Mouse (Mus musculus): Measurements from ENCODE around the gene Zrsr2.

Gene Zrsr2

DNA sequence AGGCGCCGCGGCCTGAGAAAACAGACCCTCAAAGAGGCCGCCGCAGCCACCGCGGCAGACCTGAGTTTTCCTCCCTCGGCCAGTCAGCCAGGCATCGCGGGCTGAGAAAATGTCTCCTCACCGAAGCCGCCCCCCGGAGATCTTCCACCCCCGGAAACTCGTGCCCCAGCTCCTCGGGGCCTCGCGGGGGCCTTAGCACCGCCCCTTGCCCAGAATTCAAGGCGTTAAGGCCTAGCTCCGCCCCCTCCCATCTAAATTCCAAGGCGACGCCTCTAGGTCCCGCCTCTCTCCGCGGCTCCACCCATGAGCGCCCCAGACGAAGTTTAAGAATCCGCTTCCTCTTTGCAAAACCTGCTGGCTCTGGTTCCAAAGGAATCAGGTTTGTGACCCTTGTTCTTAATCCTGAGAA lies at the start of gene Zrsr2:
Gene Zrsr2, minus strand, starts transcription at position 195 of the 409 bp plus-strand sequence.
- DNase-seq (ENCODE audit: low read depth, low spot score), result peak; percentile 95

DNA sequence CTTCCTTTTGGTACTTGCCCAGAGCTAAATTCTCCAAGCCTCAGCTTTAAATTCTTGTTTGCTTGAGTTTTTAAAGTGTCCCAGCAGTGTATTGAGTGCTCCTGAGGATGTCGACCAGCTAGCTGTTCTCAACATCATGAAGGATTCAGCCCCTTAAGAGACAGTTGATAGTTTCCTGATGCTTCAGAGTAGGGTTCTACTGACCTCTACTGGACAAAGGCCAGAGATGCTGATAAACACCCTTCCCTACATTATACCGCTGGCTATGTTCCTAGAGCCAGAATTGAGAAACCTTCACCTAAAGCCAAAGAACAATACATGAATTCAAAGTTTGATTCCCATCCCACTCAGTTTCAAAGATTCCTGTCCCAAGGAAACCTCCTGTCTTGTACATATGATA lies 46.3 kb upstream of the Zrsr2 start:
- peak; percentile 63 for DNase-seq (ENCODE audit: low read depth, low spot score)

DNA sequence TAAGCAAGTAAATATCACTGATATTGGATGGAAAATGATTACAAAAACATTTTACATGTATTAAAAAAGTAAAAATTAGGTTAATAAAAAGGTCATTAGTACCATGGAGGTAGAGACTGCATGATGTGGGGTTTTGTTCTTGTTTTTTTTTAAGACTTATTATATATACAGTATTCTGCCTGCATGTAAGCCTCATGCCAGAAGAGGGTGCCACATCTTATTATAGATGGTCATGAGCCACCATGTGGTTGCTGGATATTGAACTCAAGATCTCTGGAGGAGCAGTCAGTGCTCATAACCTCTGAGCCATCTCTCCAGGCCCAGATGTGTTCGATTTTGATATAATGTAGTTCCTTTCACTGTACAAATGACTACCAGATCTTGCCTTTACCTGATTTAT lies 41.4 kb upstream of the Zrsr2 start:
- DNase-seq (ENCODE audit: low read depth, low spot score), result peak; percentile 37

DNA sequence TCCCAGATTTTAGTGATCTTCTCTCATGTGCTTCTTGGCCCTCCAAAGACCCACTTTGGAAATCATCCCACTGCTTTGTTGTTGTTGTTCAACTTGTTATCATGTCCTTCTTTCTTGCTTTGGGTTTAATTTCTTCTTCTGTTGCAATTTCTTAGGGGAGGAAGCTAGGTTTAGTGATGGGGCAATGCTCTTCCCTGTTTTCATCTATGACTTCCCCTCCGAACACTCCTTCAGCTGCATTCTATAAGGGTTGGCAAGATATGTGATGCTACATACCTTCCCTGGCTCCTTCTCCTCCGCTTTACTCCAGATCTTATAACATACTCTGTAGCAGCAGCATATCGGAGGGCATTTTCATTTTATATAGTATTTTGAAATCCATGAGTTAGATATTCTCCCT lies 38.3 kb upstream of the Zrsr2 start:
- no peak for DNase-seq (ENCODE audit: low read depth, low spot score)

DNA sequence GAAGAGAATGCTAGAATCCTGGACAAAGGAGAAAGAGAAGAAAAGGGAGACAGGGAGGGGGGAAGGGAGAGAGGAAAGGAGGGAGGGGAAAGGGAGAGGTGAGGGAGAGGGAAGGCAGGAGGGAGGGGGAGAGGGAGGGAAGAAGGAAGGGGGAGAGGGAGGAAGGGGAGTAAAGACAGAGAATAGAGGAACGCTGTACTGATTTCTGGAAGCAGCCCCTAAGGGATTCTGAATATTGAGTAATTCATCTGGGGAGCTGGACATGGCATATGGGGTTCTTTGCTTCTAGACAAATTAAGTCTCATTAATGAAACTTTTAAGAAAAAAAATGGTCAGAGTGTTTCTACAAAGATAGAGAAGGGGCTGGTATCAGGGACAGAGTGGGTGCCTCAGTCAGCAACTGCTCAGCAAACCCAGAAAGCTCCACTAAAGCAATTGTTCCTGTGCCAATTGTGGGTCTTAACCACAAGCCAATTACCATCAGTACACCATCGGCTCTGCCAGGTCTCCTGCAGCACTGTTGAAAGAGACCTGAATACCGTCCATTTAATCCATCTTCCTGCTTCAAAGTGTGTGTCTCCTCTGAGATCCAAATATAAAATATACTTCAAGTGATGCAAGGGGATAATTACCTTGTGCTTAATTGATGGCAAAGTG lies 29.4 kb upstream of the Zrsr2 start:
- no peak for DNase-seq (ENCODE audit: low read depth, low spot score)

DNA sequence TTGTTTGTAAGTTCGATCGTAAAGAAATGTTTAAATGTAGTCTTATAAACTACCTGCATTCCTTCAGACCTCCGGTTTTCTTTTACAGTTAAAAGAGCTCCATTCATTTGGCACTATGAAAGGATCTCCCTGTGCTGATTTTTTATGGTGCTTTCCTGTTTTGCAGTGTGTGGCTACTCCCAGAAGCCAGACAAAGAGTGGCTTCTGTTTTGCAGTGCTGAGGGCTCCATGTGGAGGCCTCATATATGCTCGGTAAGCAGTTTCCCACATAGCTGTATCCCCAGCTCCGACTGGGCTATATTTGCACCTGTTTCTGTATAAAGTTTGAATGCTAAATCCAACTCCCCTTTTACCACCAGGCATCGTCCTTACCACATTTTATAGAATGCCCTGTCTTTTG lies 23.7 kb upstream of the Zrsr2 start:
- no peak for DNase-seq (ENCODE audit: low read depth, low spot score)

DNA sequence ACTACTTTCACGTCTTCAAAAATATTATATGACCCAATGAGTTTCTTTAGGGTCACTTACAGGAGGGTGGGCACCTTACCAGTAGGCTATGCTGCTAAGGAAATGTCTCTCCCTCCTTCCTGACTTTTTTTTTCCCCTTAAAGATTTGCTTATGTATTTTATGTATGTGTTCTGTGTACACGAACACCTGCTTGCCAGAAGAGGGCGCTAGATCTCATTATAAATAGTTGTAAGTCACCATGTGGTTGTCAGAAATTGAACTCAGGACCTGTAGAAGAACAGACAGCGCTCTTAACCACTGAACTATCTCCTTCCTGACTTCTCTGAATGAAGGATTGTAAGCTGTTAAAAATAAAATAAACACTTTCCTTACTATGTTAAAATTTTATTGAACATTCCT lies 23.0 kb upstream of the Zrsr2 start:
- DNase-seq (ENCODE audit: low read depth, low spot score), result peak; percentile 16

DNA sequence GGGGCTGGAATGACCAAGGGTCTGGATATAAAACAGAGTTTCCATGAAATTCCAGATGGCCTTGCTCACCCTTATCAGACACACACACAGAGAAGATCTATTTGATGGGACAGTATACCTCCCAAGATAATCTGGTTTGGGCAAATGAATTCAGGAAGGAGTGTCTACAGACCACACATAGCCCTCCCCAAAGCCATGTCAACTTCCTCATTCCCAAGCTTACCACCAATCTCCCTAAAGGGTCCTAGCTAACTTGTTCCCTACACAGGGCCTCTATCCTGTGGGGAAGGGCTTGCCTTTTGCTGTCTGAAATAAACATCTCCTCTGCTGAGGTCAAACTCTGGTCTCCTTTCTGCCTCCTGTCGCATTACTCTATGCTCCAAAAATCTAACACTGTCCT lies 22.6 kb upstream of the Zrsr2 start:
- no peak for DNase-seq (ENCODE audit: low read depth, low spot score)

DNA sequence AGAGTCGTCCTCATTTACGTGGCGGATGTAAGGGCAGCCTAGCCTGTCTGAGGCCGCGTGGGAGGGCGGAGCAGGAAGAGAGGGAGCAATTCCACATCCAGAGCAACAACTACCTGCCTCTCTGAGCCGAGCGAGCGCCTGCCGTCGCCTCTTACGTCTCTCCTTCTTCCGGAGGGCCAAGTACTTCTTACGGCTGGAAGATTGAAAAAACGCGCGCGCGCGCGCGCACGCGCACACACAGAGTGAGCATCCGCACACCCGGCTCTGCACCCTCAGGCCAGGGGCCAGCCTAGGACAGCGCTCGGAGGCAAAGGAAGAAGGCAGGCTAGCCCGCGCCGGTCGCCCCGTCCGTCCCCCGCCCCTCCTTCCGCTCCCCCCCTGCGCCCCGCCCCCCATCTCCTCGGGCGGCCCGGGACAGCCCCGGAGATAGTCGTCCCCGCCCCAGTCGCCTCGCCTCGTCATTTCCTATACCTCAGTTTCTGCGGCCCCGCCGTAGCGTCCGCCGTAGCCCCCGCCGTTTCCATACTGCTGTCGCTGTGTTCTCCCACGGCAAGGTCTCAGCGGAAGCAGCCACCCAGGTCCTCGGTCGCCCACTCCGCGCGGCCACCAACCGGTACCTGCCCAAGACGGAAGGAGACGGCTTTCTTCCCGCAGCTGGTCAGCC lies 526 bp downstream of the Zrsr2 start:
- peak; percentile 89 for DNase-seq (ENCODE audit: low read depth, low spot score)

DNA sequence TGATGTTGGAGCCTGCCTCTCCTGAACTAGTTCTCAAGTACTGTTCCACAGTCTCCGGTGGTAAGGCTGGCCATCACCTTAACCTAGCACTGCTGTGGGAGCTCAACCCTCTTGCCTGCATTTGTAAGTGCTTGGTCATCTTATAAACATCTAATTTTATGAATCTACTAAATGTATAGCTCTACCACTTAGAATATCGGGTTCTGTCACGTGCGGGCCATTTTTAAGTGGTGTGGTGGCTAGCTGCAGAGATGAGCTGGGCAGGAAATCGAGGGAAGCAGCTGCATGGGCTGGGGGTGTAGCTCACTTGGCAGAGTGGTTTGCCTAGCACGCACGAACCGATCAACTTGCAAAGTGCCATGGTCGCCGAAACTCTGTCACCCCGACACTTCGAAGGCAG lies 1.1 kb downstream of the Zrsr2 start:
- no peak for DNase-seq (ENCODE audit: low read depth, low spot score)

DNA sequence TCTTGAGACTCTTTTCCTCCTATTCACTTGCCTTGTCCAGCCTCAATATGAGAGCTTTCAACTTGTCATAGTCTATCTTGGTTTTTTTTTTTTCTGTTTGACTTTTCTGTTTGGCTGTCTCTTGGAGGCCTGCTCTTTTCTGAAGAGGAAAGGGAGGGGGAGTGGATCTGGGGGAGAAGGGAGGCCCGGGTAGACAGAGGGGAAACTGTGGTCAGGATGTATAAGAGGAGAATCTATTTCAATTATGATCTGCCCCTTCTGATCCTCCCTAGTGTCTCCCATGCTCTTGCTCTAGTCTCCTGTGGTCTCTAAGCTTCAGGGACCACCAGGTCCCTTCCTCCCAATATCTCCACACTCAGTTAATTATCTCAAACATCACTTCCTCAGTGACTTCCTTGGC lies 6.8 kb downstream of the Zrsr2 start:
- DNase-seq (ENCODE audit: low read depth, low spot score), result peak; percentile 14

DNA sequence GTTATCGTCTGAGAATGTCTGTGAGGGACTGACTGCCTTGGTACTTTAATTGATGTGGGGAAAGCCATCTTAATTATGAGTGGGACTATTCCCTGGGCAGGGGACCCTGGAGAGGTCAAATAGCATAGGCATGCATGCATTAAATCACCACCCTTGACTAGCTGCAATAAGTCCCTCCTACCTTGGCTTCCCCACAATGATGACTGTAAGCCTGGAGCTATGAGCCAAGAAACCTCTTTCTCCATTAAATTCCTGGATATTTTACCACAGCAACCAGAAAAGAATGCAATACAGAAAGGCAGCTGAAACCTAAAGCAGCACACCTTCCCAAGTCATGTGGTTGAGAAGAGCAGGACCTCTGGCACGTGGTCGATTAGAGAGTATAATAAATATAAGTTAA lies 14.1 kb downstream of the Zrsr2 start:
- DNase-seq (ENCODE audit: low read depth, low spot score), result no peak

DNA sequence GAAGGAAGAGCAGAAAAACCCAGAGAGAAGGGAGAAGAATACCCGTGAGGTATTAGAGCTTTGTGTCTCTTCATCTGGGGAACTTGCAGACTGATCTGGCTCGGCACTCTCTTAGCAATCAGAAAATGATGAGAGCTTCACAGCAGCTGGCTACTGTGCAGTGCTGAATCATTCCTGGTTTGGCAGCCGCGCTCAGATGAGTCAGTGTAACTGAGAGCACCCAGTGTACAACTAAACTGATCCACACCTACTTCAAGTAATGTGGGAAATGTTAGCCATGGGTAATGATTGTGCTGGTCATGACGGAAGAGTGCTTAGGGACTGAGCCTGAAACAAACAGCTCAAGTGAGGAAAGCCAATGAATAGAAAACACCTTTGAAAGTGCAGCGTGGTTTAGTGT lies 19.9 kb downstream of the Zrsr2 start:
- DNase-seq (ENCODE audit: low read depth, low spot score), result no peak

DNA sequence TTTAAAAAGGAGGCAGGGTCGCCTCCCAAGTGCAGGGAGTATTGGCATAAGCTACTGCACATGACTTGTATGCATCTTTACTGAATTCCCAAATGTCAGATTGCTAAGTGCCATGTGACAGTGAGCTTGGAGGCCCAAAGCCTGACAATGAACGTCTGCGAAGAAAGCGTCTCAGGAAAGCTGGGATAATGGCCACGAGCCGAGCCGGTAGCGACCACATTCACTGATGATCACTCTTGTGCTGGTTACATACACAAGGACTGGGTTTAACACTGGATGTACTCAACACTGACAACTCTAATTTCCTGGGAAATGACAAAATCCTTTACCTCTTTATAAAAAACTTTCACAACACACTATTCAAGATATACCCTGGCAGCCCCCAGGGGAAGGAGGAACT lies 23.7 kb downstream of the Zrsr2 start:
- DNase-seq (ENCODE audit: low read depth, low spot score), result no peak

DNA sequence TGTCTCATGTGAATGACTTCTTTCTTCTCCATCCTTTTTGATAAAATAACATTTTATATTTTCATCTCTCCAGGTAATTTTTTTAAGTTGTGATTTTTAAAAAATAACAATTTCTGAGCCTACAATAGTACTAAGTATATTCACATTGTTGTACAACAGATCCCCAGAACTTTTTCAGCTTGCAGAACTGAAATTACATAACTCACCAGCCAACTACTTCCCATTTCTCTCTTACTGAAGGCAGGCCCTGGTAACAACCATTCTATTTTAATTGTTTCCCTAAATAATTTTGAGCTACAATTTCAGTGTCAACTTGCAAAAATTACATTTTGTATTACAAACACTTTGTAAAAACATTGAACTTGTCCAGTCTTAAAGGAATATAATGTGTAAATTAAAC lies 28.9 kb downstream of the Zrsr2 start:
- DNase-seq (ENCODE audit: low read depth, low spot score), result no peak

DNA sequence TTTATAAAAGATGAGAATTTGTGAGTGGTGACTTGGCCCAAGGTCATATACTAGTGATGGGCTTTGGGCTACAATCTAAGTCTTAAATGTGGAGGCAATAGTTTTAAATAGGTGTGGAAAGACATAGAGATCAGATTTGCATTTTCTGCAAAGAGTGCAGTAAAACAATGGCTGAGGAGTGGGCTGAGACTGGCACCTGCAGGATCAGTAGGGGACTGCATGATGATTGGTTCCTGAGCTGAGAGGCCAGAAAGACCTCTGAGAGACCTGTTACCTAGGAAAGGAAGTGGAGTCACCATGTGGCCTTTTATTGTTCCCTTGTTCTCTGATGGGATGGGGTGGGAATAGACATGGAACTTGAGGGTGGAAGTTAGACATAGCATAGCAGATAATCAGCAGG lies 45.7 kb downstream of the Zrsr2 start:
- peak; percentile 65 for DNase-seq (ENCODE audit: low read depth, low spot score)

DNA sequence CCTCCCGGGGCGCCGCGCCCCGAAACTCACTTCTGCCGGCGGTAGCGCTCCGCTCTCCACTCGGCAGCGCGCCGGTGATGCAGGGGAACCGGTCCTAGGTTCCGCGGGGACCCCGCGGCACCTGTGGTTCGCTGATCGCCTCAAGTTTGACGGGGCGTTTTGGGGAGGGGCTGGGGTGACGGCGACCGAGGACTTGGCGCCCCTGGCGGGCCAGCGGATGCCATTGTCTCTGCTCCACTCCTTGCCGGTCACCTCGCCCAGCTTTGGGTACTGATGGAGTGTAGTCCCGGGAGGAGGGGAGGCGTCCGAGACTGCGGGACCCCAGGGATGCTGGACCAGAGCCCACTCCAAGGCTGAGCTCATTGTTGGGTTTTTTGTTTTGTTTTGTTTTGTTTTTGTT lies 49.1 kb downstream of the Zrsr2 start:
- DNase-seq (ENCODE audit: low read depth, low spot score), result peak; percentile 65

DNA sequence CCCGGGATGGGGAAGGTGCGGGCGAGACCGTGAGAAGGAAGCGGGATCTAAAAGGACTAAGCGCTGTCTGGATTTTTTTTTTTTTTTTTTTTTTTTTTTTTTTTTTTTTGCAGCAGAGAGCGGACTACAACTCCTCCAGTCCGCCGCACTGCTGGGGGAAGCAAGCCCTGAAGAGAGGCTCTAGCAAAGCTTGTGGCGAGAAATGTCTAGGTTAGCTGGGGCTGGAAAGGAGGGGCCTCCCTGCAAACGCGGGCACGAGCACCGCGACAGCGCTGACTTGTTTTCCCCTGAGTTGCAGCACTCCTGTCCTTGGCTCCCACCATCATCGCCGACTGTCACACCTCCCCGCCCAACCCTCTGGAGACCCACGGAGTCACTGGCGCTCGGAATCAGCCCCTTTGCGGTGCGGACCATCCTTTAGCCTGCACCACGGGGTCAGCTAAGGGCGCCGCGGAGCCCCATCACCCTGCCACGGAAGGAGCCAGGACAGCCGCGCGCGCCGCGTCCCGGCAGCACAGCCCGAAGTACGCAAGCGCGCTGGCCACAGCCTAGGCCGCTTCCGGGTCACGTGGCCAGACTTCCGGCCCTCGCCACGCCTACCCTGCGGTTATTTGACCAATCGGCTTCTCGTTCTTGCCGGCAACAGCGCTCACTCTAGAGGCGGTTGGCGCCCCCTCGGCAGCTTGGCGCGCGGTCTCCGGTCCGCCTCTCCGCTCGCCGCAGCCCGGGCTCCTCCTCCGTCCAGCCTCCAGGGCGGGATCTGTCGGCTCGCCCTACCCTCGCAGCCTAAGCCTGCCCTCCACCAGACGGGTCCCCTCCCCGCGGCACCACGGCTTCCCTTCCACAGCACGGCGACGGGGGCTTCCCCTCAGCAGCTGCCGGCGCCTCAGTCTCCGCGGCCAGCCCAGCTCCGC lies 49.9 kb downstream of the Zrsr2 start, which contains the start of gene Ap1s2:
Gene Ap1s2, plus strand, starts transcription at position 681 of the 914 bp plus-strand sequence.
- peak; percentile 96 for DNase-seq (ENCODE audit: low read depth, low spot score)

DNA sequence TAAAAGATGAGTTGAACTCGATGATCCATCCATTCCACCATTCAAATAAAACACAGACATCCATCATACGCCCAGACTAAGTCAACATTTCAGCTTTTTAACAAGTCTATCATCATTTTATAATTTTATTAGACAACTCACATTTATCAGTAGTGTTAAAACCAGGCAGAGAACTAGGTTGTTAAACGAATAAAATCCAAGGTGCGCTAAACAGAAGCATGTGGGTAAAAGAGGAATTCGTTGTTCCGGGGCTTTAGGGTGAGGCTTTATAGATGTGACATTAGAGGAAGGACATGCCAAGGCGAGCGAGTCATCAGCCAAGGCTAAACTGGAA lies 50.5 kb downstream of the Zrsr2 start:
- DNase-seq (ENCODE audit: low read depth, low spot score), result no peak

DNA sequence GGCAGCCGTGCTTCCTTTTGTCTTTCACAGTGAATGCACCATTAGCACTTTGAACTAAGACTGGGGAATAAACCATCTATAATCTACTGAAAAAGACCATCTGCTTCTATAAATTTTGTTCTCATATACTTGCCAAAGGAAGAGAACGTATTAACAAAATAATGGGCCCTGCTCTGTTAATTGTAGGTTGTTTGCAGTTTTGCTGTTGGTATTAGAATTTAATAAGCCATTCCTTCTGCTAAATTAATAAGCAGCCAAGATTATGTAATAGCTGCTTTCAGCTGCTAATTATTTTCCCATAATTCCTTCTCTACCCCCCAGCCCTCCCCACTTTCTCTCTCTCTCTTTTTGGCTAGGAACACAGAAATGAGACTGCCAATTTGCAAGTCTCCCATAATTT lies 51.6 kb downstream of the Zrsr2 start:
- DNase-seq (ENCODE audit: low read depth, low spot score), result no peak

DNA sequence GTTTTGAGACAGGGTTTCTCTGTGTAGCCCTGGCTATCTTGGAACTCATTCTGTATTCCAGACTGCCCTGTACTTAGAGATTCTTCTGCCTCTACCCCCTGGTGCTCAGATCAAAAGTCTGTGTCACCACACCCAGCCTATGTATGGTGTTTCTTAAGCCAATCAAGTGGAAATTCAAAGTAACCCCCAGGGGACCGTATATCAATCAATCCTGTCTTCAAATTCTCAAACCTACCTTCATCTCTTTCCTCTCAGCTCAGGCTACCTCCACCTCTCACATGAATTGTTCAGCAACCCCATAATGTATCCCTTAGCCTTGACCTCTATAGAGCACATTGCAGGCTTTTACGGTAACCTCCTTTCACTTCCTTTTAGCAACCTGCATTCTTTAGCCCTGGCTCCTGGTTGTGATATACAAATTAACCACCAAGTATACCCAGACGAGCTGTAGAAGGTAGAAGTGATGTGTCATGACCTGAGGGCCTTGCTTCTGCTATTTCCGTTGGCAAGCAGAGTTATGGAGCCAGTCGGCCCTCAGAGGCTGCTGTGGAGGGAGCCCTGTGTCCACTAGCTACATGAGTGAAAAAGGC lies 58.9 kb downstream of the Zrsr2 start:
- no peak for DNase-seq (ENCODE audit: low read depth, low spot score)

DNA sequence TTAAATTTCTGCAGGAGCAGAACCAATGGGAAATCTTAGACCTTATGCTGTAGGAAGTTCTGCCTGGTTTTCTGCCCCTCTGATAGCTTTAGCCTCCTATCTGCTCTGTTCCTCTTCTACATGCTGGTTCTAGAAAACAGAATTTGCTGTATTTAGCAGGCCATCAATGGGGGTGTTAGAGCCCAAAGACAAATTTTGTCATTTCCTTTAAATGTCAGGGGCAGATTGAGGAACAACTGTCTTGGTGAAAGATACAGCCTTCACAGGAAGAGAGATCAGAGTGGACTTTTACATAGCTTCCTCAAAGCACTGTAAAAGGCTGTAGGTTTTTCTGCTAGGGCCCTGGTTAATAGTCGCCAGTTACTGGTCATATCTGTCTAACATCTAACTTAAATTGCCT lies 61.1 kb downstream of the Zrsr2 start:
- DNase-seq (ENCODE audit: low read depth, low spot score), result no peak

All from CD4-positive, CD25-positive, alpha-beta regulatory T cell, adult 2 months (primary cell).